Mouse (Mus musculus): ENCODE results near the gene Ccdc69. TPM values are rescaled to one million over a fixed set of nuclear protein-coding genes. Genes with fewer than 3 reads are reported as not detected.
"Not testable (repeated sequence)": the region's sequence is repeated elsewhere in the genome, so short reads cannot be mapped to it uniquely, and the experiment has no call there.

Gene Ccdc69
- polyA plus RNA-seq, 1 experiment from 2014 or later: 3.5 TPM

GRCm38 (mm10) chr11:55098189-55098915, 20.4 kb upstream of the Ccdc69 start:
- Histone ChIP-seq H3K9me3 (ENCODE audit: control insufficient read depth, low read length) (no peaks in the 10 kb centered on the region), H3K4me3 (ENCODE audit: low read length) (peak overlapping the region; percentile 52), H3K9ac (ENCODE audit: low read length) (peak overlapping the region; percentile 60), H3K4me1 (replicated peaks; ENCODE audit: control insufficient read depth, insufficient read depth, low read length) (0 out of 2 replicates have a peak, but pooled peaks cover 2% of the 10 kb centered on the region), H3K4me2 (ENCODE audit: low read depth, low read length) (peak overlapping the region; percentile 60), H3K27me3 (ENCODE audit: control insufficient read depth, insufficient read depth, low read depth, low read length) (no peaks in the 10 kb centered on the region), H3K27ac (ENCODE audit: low read length) (0 out of 2 replicates have a peak overlapping the region, but pooled peaks have one; percentile 0), H3K36me3 (ENCODE audit: control insufficient read depth, insufficient read depth, low read length) (no peaks in the 10 kb centered on the region)
- peak; percentile 1; the same call in 1 of the 2 replicates for ATAC-seq (ENCODE audit: low read depth)
- 14% methylated on average over 24 of the region's 24 CpGs for WGBS

- peak within 1 kb of the TSS; percentile 52 for H3K4me3 ChIP-seq (ENCODE audit: low read length)
Observed at GRCm38 (mm10) chr11:55097463-55098188, 19.7 kb upstream of the Ccdc69 start, which contains the start of gene Gm2a. Gm2a (plus strand) TSS chr11:55098115.

GRCm38 (mm10) chr11:55096731-55097462, 19.0 kb upstream of the Ccdc69 start:
- 25% methylated on average over 11 of the region's 11 CpGs for WGBS
- H3K4me1 ChIP-seq (replicated peaks; ENCODE audit: control insufficient read depth, insufficient read depth, low read length): 0 out of 2 replicates have a peak, but pooled peaks cover 2% of the 10 kb centered on the region
- peak overlapping the region; percentile 85 for H3K27ac ChIP-seq (ENCODE audit: low read length)
- no peaks in the 10 kb centered on the region for H3K9me3 ChIP-seq (ENCODE audit: control insufficient read depth, low read length)
- H3K4me3 ChIP-seq (ENCODE audit: low read length): peak overlapping the region; percentile 38
- H3K4me2 ChIP-seq (ENCODE audit: low read depth, low read length): peak overlapping the region; percentile 60
- H3K36me3 ChIP-seq (ENCODE audit: control insufficient read depth, insufficient read depth, low read length): no peaks in the 10 kb centered on the region
- H3K27me3 ChIP-seq (ENCODE audit: control insufficient read depth, insufficient read depth, low read depth, low read length): no peaks in the 10 kb centered on the region
- H3K9ac ChIP-seq (ENCODE audit: low read length): peak overlapping the region; percentile 56
- ATAC-seq (ENCODE audit: low read depth): no peak

More at GRCm38 (mm10) chr11:55097463-55098188, 19.7 kb upstream of the Ccdc69 start, which contains the start of gene Gm2a:
- ATAC-seq (ENCODE audit: low read depth): peak; percentile 97
- no peaks in the 10 kb centered on the region for H3K27me3 ChIP-seq (ENCODE audit: control insufficient read depth, insufficient read depth, low read depth, low read length)
- no peaks in the 10 kb centered on the region for H3K9me3 ChIP-seq (ENCODE audit: control insufficient read depth, low read length)
- peak within 1 kb of the TSS; percentile 85 for H3K27ac ChIP-seq (ENCODE audit: low read length)
- H3K4me1 ChIP-seq (replicated peaks; ENCODE audit: control insufficient read depth, insufficient read depth, low read length): 0 out of 2 replicates have a peak, but pooled peaks cover 2% of the 10 kb centered on the region
- H3K36me3 ChIP-seq (ENCODE audit: control insufficient read depth, insufficient read depth, low read length): no peaks in the 10 kb centered on the region
- H3K4me2 ChIP-seq (ENCODE audit: low read depth, low read length): peak within 1 kb of the TSS; percentile 60
- peak within 1 kb of the TSS; percentile 60 for H3K9ac ChIP-seq (ENCODE audit: low read length)
- WGBS: 2% methylated on average over 45 of the region's 45 CpGs

GRCm38 (mm10) chr11:55096296-55096695, 18.4 kb upstream of the Ccdc69 start:
- H3K9me3 ChIP-seq (ENCODE audit: control insufficient read depth, low read length); H3K9ac ChIP-seq (ENCODE audit: low read length); H3K36me3 ChIP-seq (ENCODE audit: control insufficient read depth, insufficient read depth, low read length); H3K4me3 ChIP-seq (ENCODE audit: low read length); H3K4me2 ChIP-seq (ENCODE audit: low read depth, low read length); H3K4me1 ChIP-seq (replicated peaks; ENCODE audit: control insufficient read depth, insufficient read depth, low read length); ATAC-seq (ENCODE audit: low read depth); H3K27me3 ChIP-seq (ENCODE audit: control insufficient read depth, insufficient read depth, low read depth, low read length); H3K27ac ChIP-seq (ENCODE audit: low read length): not testable (repeated sequence)
- 77% methylated on average over 4 of the region's 4 CpGs for WGBS

- Histone ChIP-seq H3K9me3 (ENCODE audit: control insufficient read depth, low read length) (no peaks in the 10 kb centered on the region), H3K36me3 (ENCODE audit: control insufficient read depth, insufficient read depth, low read length) (no peaks in the 10 kb centered on the region), H3K9ac (ENCODE audit: low read length) (no peak overlapping the region), H3K4me1 (replicated peaks; ENCODE audit: control insufficient read depth, insufficient read depth, low read length) (0 out of 2 replicates have a peak, but pooled peaks cover 2% of the 10 kb centered on the region), H3K4me3 (ENCODE audit: low read length) (no peak overlapping the region), H3K27me3 (ENCODE audit: control insufficient read depth, insufficient read depth, low read depth, low read length) (no peaks in the 10 kb centered on the region), H3K4me2 (ENCODE audit: low read depth, low read length) (no peak overlapping the region), H3K27ac (ENCODE audit: low read length) (no peak overlapping the region)
- no peak for ATAC-seq (ENCODE audit: low read depth)
- WGBS: 62% methylated on average over 7 of the region's 7 CpGs
Observed at GRCm38 (mm10) chr11:55093096-55093495, 15.2 kb upstream of the Ccdc69 start.

GRCm38 (mm10) chr11:55089892-55090291, 12.0 kb upstream of the Ccdc69 start:
- no peaks in the 10 kb centered on the region for H3K9me3 ChIP-seq (ENCODE audit: control insufficient read depth, low read length)
- no peak overlapping the region for H3K9ac ChIP-seq (ENCODE audit: low read length)
- no peak overlapping the region for H3K27ac ChIP-seq (ENCODE audit: low read length)
- H3K36me3 ChIP-seq (ENCODE audit: control insufficient read depth, insufficient read depth, low read length): no peaks in the 10 kb centered on the region
- ATAC-seq (ENCODE audit: low read depth): no peak
- H3K4me3 ChIP-seq (ENCODE audit: low read length): no peak overlapping the region
- H3K4me1 ChIP-seq (replicated peaks; ENCODE audit: control insufficient read depth, insufficient read depth, low read length): no peaks in the 10 kb centered on the region
- no peaks in the 10 kb centered on the region for H3K27me3 ChIP-seq (ENCODE audit: control insufficient read depth, insufficient read depth, low read depth, low read length)
- H3K4me2 ChIP-seq (ENCODE audit: low read depth, low read length): no peak overlapping the region
- WGBS: 54% methylated on average over 2 of the region's 2 CpGs

- no peak overlapping the region for H3K4me2 ChIP-seq (ENCODE audit: low read depth, low read length)
- no peaks in the 10 kb centered on the region for H3K9me3 ChIP-seq (ENCODE audit: control insufficient read depth, low read length)
- H3K27ac ChIP-seq (ENCODE audit: low read length): no peak overlapping the region
- ATAC-seq (ENCODE audit: low read depth): 0 out of 2 replicates have a peak, but pooled peaks have one; percentile 28
- H3K27me3 ChIP-seq (ENCODE audit: control insufficient read depth, insufficient read depth, low read depth, low read length): no peaks in the 10 kb centered on the region
- WGBS: 7% methylated on average over 10 of the region's 10 CpGs
- no peak overlapping the region for H3K9ac ChIP-seq (ENCODE audit: low read length)
- H3K4me3 ChIP-seq (ENCODE audit: low read length): no peak overlapping the region
- H3K36me3 ChIP-seq (ENCODE audit: control insufficient read depth, insufficient read depth, low read length): no peaks in the 10 kb centered on the region
- no peaks in the 10 kb centered on the region for H3K4me1 ChIP-seq (replicated peaks; ENCODE audit: control insufficient read depth, insufficient read depth, low read length)
Observed at GRCm38 (mm10) chr11:55087006-55087405, 9.1 kb upstream of the Ccdc69 start.

- ATAC-seq (ENCODE audit: low read depth): 0 out of 2 replicates have a peak, but pooled peaks have one; percentile 36
- Histone ChIP-seq H3K36me3 (ENCODE audit: control insufficient read depth, insufficient read depth, low read length) (no peaks in the 10 kb centered on the region), H3K4me3 (ENCODE audit: low read length) (no peak overlapping the region), H3K27ac (ENCODE audit: low read length) (0 out of 2 replicates have a peak overlapping the region, but pooled peaks have one; percentile 23), H3K27me3 (ENCODE audit: control insufficient read depth, insufficient read depth, low read depth, low read length) (no peaks in the 10 kb centered on the region), H3K4me2 (ENCODE audit: low read depth, low read length) (no peak overlapping the region), H3K9ac (ENCODE audit: low read length) (no peak overlapping the region), H3K9me3 (ENCODE audit: control insufficient read depth, low read length) (no peaks in the 10 kb centered on the region), H3K4me1 (replicated peaks; ENCODE audit: control insufficient read depth, insufficient read depth, low read length) (no peaks in the 10 kb centered on the region)
- 32% methylated on average over 5 of the region's 5 CpGs for WGBS
Observed at GRCm38 (mm10) chr11:55085396-55085795, 7.5 kb upstream of the Ccdc69 start.
